In the genomic region with DNA sequence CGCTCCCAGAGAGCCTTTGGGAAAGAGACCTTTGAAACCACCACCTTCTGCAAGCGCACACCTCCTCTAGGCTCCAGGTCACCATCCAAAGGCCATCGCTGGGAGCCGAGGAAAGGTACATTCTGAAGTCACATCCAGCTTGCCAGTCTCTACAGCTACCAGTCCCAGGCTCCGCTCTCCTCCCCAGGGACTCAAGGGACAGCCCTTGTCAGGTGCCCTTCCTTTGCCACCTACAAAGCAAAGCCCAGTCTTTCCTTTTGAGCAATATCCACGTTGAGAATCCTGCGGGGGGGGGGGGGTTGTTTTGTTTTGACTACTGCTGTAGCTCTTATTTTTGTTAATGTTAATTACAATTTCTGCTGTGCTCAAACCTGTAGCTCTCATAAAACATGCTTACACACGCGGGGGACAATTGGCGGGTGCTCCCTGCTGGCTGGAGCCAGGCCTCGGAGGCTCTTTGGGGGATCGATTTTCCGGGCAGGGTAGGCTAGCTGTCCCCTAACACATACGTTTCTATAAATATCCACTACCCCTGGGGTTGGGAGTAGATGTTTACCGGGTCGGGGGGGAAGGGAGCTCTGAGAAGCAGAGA, we compare ENCODE assay signal across 8 mouse cellular contexts. TPM values are rescaled to one million over a fixed set of nuclear protein-coding genes. Genes with fewer than 3 reads are reported as not detected.
DNase-seq lines count a peak whose midpoint lies in the region; ATAC-seq and TF ChIP-seq lines count a peak whose summit lies in the region.

No protein-coding gene starts in this region.

- H3K36me3 ChIP-seq in testis, adult 2 months (ENCODE audit: control insufficient read depth, insufficient read depth, low read length): no peaks in the 10 kb centered on the region
- peaks cover 30% of the 10 kb centered on the region for H3K36me3 ChIP-seq in hindbrain, embryonic 13.5 days
- peaks cover 22% of the 10 kb centered on the region for H3K36me3 ChIP-seq in limb, embryonic 15.5 days
- H3K36me3 ChIP-seq in stomach, embryonic 14.5 days (ENCODE audit: control insufficient read depth, insufficient read depth, low read length): peaks cover 24% of the 10 kb centered on the region

- peak overlapping the region; percentile 89; the same call in 1 of the 2 replicates for H3K4me3 ChIP-seq in testis, adult 2 months (ENCODE audit: control insufficient read depth, low read depth, low read length)
- peak overlapping the region; percentile 88 for H3K4me3 ChIP-seq in hindbrain, embryonic 13.5 days
- H3K4me3 ChIP-seq in limb, embryonic 15.5 days: peak overlapping the region; percentile 94
- peak overlapping the region; percentile 93 for H3K4me3 ChIP-seq in stomach, embryonic 14.5 days (ENCODE audit: low read depth, low read length)

- peak overlapping the region; percentile 97 for H3K9ac ChIP-seq in hindbrain, embryonic 13.5 days
- peak overlapping the region; percentile 97 for H3K9ac ChIP-seq in limb, embryonic 15.5 days
- peak overlapping the region; percentile 98 for H3K9ac ChIP-seq in stomach, embryonic 14.5 days (replicated peaks; ENCODE audit: low read depth, low read length)

- no peak for TF ChIP-seq POLR2A in testis, adult 2 months (IDR thresholded peaks at IDR 0.05; ENCODE audit: control insufficient read depth, low read depth, low read length)

- peaks cover 7% of the 10 kb centered on the region for H3K4me1 ChIP-seq in testis, adult 2 months (ENCODE audit: control insufficient read depth, insufficient read depth, low read length)
- peaks cover 42% of the 10 kb centered on the region for H3K4me1 ChIP-seq in hindbrain, embryonic 13.5 days (replicated peaks)
- H3K4me1 ChIP-seq in limb, embryonic 15.5 days: peaks cover 37% of the 10 kb centered on the region
- H3K4me1 ChIP-seq in stomach, embryonic 14.5 days (ENCODE audit: control insufficient read depth, insufficient read depth, low read length): peaks cover 26% of the 10 kb centered on the region

- TF ChIP-seq CTCF in testis, adult 2 months (IDR thresholded peaks at IDR 0.05; ENCODE audit: control insufficient read depth, insufficient read depth, insufficient replicate concordance, low read depth, low read length): no peak

- 10% methylated on average over 16 of the region's 16 CpGs for WGBS in hindbrain, embryonic 13.5 days
- WGBS in limb, embryonic 15.5 days: 11% methylated on average over 16 of the region's 16 CpGs
- WGBS in stomach, embryonic 14.5 days: 12% methylated on average over 16 of the region's 16 CpGs

- H3K27me3 ChIP-seq in testis, adult 2 months (ENCODE audit: control insufficient read depth, insufficient read depth, low read length): no peaks in the 10 kb centered on the region
- H3K27me3 ChIP-seq in hindbrain, embryonic 13.5 days: no peaks in the 10 kb centered on the region
- no peaks in the 10 kb centered on the region for H3K27me3 ChIP-seq in limb, embryonic 15.5 days
- no peaks in the 10 kb centered on the region for H3K27me3 ChIP-seq in stomach, embryonic 14.5 days (ENCODE audit: control insufficient read depth, insufficient read depth, low read length)

- ATAC-seq in hindbrain, embryonic 13.5 days (ENCODE audit: low FRiP score): peak; percentile 6; the same call in 1 of the 2 replicates
- no peak for ATAC-seq in limb, embryonic 15.5 days (ENCODE audit: insufficient number of reproducible peaks, low FRiP score, low TSS enrichment, low read depth)
- no peak for ATAC-seq in stomach, embryonic 14.5 days (ENCODE audit: insufficient number of reproducible peaks, insufficient read depth, low FRiP score, low read depth)

- DNase-seq in adrenal gland, postnatal 14 days: peak; percentile 33
- DNase-seq in adrenal gland, adult 18-20 months (ENCODE audit: low spot score in 2 of 2): no peak
- DNase-seq in testis, postnatal 14 days (ENCODE audit: low spot score): no peak
- no peak for DNase-seq in embryo, embryonic 10.5 days (ENCODE audit: low spot score)

- H3K27ac ChIP-seq in testis, adult 2 months (ENCODE audit: control insufficient read depth, insufficient read depth, low read depth, low read length): no peak overlapping the region
- peak overlapping the region; percentile 98 for H3K27ac ChIP-seq in hindbrain, embryonic 13.5 days
- H3K27ac ChIP-seq in limb, embryonic 15.5 days: peak overlapping the region; percentile 96
- peak overlapping the region; percentile 97; the same call in 1 of the 2 replicates for H3K27ac ChIP-seq in stomach, embryonic 14.5 days (ENCODE audit: low read length)

- H3K9me3 ChIP-seq in hindbrain, embryonic 13.5 days: no peaks in the 10 kb centered on the region
- no peaks in the 10 kb centered on the region for H3K9me3 ChIP-seq in limb, embryonic 15.5 days
- no peaks in the 10 kb centered on the region for H3K9me3 ChIP-seq in stomach, embryonic 14.5 days (ENCODE audit: control insufficient read depth, low read depth, low read length)

- peak overlapping the region; percentile 94 for H3K4me2 ChIP-seq in hindbrain, embryonic 13.5 days
- H3K4me2 ChIP-seq in limb, embryonic 15.5 days: peak overlapping the region; percentile 69
- H3K4me2 ChIP-seq in stomach, embryonic 14.5 days (replicated peaks; ENCODE audit: low read depth, low read length): peak overlapping the region; percentile 86

RNA-seq across cellular contexts. Expression of a gene that starts 2.6 kb away (rescaled TPM):
- 39.8 and 43.0 TPM in 2 replicates for total RNA-seq in adrenal gland, postnatal 14 days (2021)
- 10 to 100 TPM; 20.0 to 28.8 TPM for total RNA-seq in adrenal gland, adult 18-20 months (2021)
- polyA plus RNA-seq in testis, adult 2 months (2012; rRNA removed): 18.8 and 21.6 TPM in 2 replicates
- 9.5 and 10.0 TPM in 2 replicates for polyA plus RNA-seq in hindbrain, embryonic 13.5 days (2015; fragmentation: Nextera tagmentation; extraction: Ambion mirVana)
- polyA plus RNA-seq in limb, embryonic 15.5 days (2015; fragmentation: Nextera tagmentation; extraction: Ambion mirVana): 8.0 and 9.2 TPM in 2 replicates
- 16.7 and 16.9 TPM in 2 replicates for polyA plus RNA-seq in stomach, embryonic 14.5 days (2014; fragmentation: Nextera tagmentation; extraction: Ambion mirVana)
